Mouse (Mus musculus): ENCODE measurements at regions not wholly inside any gene's neighbourhood (a gene's known extent, or its start where the extent isn't known, plus 50 kb on each side); places are given as distances from the start of the nearest gene placed in this dataset.
"Not testable (repeated sequence)": the region's sequence is repeated elsewhere in the genome, so short reads cannot be mapped to it uniquely, and the experiment has no call there.

GRCm38 (mm10) chr16:20861256-20861655 is 126.9 kb upstream of the Thpo start:
- DNase-seq (ENCODE audit: inconsistent age in 2 of 2, low spot score in 1 of 2): no peak

GRCm38 (mm10) chr16:20860606-20861005 is 126.3 kb upstream of the Thpo start:
- not testable (repeated sequence) for DNase-seq (ENCODE audit: inconsistent age in 2 of 2, low spot score in 1 of 2)

GRCm38 (mm10) chr16:20854696-20855213 is 120.4 kb upstream of the Thpo start:
- no peak for DNase-seq (ENCODE audit: inconsistent age in 2 of 2, low spot score in 1 of 2)

GRCm38 (mm10) chr16:20838151-20838550 is 103.8 kb upstream of the Thpo start:
- DNase-seq (ENCODE audit: inconsistent age in 2 of 2, low spot score in 1 of 2): no peak

- no peak for DNase-seq (ENCODE audit: inconsistent age in 2 of 2, low spot score in 1 of 2)
These were observed 102.6 kb upstream of the Thpo start for GRCm38 (mm10) chr16:20836866-20837265.

GRCm38 (mm10) chr16:20833838-20834237 is 99.5 kb upstream of the Thpo start:
- DNase-seq (ENCODE audit: inconsistent age in 2 of 2, low spot score in 1 of 2): not testable (repeated sequence)

GRCm38 (mm10) chr16:20833301-20833700 is 99.0 kb upstream of the Thpo start:
- DNase-seq (ENCODE audit: inconsistent age in 2 of 2, low spot score in 1 of 2): no peak

- no peak for DNase-seq (ENCODE audit: inconsistent age in 2 of 2, low spot score in 1 of 2)
These were observed 95.6 kb upstream of the Thpo start for GRCm38 (mm10) chr16:20829732-20830435.

GRCm38 (mm10) chr16:20828996-20829731 is 94.9 kb upstream of the Thpo start:
- DNase-seq (ENCODE audit: inconsistent age in 2 of 2, low spot score in 1 of 2): no peak

- no peak for DNase-seq (ENCODE audit: inconsistent age in 2 of 2, low spot score in 1 of 2)
These were observed 89.9 kb upstream of the Thpo start for GRCm38 (mm10) chr16:20824226-20824625.

GRCm38 (mm10) chr16:20820939-20821338 is 86.6 kb upstream of the Thpo start:
- no peak for DNase-seq (ENCODE audit: inconsistent age in 2 of 2, low spot score in 1 of 2)

- DNase-seq (ENCODE audit: inconsistent age in 2 of 2, low spot score in 1 of 2): no peak
These were observed 85.3 kb upstream of the Thpo start for GRCm38 (mm10) chr16:20819568-20819967.

GRCm38 (mm10) chr16:20818711-20819189 is 84.4 kb upstream of the Thpo start:
- DNase-seq (ENCODE audit: inconsistent age in 2 of 2, low spot score in 1 of 2): no peak

- no peak for DNase-seq (ENCODE audit: inconsistent age in 2 of 2, low spot score in 1 of 2)
These were observed 80.7 kb upstream of the Thpo start for GRCm38 (mm10) chr16:20814976-20815375.

- no peak for DNase-seq (ENCODE audit: inconsistent age in 2 of 2, low spot score in 1 of 2)
These were observed 79.9 kb upstream of the Thpo start for GRCm38 (mm10) chr16:20814240-20814639.

- not testable (repeated sequence) for DNase-seq (ENCODE audit: inconsistent age in 2 of 2, low spot score in 1 of 2)
These were observed 77.7 kb upstream of the Thpo start for GRCm38 (mm10) chr16:20812025-20812424.

GRCm38 (mm10) chr16:20810322-20810721 is 76.0 kb upstream of the Thpo start:
- DNase-seq (ENCODE audit: inconsistent age in 2 of 2, low spot score in 1 of 2): no peak

- DNase-seq (ENCODE audit: inconsistent age in 2 of 2, low spot score in 1 of 2): no peak
These were observed 74.0 kb upstream of the Thpo start for GRCm38 (mm10) chr16:20808263-20808662.

- DNase-seq (ENCODE audit: inconsistent age in 2 of 2, low spot score in 1 of 2): peak in 1 of 2 experiments; percentile 40
These were observed 72.4 kb upstream of the Thpo start for GRCm38 (mm10) chr16:20806739-20807138.

- DNase-seq (ENCODE audit: inconsistent age in 2 of 2, low spot score in 1 of 2): no peak
These were observed 71.5 kb upstream of the Thpo start for GRCm38 (mm10) chr16:20805793-20806192.

GRCm38 (mm10) chr16:20805086-20805485 is 70.8 kb upstream of the Thpo start:
- peak in 1 of 2 experiments; percentile 22 for DNase-seq (ENCODE audit: inconsistent age in 2 of 2, low spot score in 1 of 2)

- peak; percentile 81 to 94 for DNase-seq (ENCODE audit: inconsistent age in 2 of 2, low spot score in 1 of 2)
These were observed 70.3 kb upstream of the Thpo start for GRCm38 (mm10) chr16:20804601-20805017.
